Mouse (Mus musculus) CD8-positive naive resting alpha-beta T cell, adult 2 months (primary cell): ENCODE measurements at regions not wholly inside any gene's neighbourhood (a gene's known extent, or its start where the extent isn't known, plus 50 kb on each side); places are given as distances from the start of the nearest gene placed in this dataset.

Source experiments
- DNase-seq, 2 experiments: peaks; one replicate each; pipeline ENCODE4 v3.0.0; 2022; ENCODE audit warnings: low read depth in 2 of 2, low spot score in 2 of 2

DNA sequence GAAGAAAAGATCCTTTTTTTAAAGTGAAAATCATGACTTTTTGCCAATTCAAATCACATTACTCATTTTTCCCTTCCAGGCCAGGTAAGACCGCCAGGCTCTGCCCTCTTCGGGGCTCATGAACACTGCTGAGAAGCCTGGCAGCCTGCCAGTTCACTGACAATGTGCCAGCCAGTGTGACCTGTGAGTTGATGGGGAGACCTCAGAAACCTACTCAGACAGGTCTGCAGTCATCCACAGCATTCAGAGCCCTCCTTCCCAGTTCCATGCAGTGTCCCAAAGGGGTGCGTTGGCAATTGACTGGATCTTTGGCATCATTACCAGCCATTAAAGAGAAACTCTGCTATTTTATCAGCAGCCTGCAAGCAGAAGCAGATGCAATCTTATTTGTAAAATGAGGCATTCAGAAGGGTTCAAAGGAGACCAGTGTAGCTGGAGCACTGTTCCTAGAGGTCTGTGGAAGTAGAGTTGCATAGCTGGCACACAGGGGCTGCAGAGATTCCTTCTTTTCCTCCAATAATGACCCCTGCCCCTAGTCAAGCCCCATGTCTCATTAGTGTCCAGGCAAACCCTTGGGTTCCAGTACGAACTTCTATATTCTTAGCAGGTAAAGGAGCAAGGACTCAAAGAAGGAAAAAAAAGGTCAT, 384.4 kb downstream of the Rapgef2 start:
- no peak for DNase-seq

- no peak for DNase-seq
Measured at GRCm38 (mm10) chr3:78901016-78901837, 385.1 kb downstream of the Rapgef2 start.

GRCm38 (mm10) chr3:78899446-78900230, 386.7 kb downstream of the Rapgef2 start:
- DNase-seq, result no peak

DNA sequence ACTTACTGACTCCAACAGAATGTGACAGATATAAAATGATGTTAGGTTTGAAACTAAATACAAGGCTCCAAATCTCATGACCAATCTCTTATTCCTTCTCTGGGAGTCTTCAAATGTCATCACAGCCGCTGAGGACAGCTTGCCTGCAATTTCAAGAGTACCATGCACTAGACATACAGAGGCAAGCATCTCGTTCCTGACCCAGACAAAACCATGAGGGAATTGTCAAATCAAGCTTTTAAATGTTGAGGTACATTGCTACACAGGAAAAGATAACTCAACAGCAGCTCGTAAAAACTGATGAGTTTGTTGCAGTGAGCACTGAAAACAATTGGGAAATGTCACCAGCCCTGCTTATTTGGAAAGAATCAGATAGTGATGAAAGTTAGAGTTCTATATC, 397.0 kb downstream of the Rapgef2 start:
- no peak for DNase-seq

DNA sequence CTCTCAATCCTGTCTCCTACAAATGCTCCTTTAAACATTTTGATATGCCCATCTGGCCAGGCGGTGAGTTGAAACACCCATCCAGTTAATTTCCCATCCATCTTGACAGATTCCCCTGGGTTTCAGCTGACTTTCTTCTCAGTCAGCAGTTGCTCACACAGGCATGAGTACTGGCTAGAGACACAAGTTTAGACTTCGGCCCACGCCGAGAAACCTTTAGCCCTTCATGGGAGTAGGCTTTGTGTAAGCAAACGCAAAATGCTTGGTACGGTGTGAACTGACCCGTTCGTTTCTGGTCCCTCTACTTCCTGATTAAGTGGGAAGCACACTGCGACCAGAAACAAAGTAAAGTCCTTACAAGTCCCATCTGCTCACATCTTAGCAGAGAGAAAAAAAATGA, 401.6 kb downstream of the Rapgef2 start:
- DNase-seq, result no peak

- no peak for DNase-seq
Measured at GRCm38 (mm10) chr3:78884029-78884428, 402.3 kb downstream of the Rapgef2 start.

GRCm38 (mm10) chr3:78880072-78880471, 406.2 kb downstream of the Rapgef2 start:
- DNase-seq, result no peak

DNA sequence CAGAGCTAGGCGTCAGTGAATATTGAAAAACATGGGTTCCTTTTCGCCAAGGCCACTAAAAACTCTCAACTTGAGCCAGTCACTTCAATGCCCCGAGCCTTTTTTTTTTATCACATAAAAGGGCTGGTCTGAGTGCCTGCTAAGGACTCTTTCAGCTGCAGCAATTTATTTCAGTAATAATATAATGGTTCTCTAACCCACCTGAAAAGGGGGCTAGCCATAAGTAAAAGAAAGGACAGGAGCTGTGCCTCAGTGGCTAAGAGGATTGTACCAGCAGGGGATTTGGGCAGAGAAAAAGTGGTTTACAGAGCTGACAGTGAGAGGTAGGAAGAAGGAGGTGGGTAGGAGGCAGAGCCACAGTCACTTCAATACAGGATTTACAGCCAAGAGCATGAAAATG, 409.0 kb downstream of the Rapgef2 start:
- no peak for DNase-seq

DNA sequence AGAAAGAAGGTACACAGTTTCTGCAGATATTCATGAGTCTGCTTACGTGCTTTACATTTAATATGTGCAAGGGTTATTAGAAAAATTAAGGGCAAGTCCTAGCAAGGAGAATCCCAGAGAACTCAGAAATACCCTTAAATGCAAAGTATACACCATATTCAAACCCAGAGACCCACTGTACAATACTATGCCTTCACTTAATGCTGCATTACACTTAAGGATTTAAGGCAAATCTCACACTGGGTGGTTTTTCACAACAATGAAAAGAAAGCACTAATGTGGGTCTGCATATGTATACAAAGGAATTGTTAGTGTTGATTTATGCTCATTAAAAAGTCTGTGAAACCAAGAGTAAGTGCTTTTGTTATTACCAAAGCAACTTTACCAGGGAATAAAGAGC, 419.4 kb downstream of the Rapgef2 start:
- no peak for DNase-seq

GRCm38 (mm10) chr3:78866083-78866726, 420.1 kb downstream of the Rapgef2 start:
- DNase-seq, result no peak

DNA sequence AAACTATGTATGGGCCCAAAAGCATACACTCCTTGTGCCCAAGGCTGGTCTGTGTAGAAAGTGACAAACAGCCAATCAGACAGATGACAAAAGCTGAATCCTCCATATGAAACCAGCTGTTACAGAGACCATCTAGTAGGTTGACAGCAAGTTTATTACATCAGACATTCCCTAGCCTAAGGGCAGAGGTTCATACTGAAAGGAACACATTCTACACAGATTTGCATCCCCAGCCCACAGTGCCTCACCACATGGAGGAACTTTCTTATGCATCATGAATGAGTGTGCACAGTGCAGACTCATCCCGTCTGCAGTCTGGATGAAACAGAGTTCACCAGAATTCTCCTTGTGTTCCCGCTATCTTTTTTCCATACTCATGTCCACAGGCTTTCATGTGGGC, 423.3 kb downstream of the Rapgef2 start:
- DNase-seq, result no peak

DNA sequence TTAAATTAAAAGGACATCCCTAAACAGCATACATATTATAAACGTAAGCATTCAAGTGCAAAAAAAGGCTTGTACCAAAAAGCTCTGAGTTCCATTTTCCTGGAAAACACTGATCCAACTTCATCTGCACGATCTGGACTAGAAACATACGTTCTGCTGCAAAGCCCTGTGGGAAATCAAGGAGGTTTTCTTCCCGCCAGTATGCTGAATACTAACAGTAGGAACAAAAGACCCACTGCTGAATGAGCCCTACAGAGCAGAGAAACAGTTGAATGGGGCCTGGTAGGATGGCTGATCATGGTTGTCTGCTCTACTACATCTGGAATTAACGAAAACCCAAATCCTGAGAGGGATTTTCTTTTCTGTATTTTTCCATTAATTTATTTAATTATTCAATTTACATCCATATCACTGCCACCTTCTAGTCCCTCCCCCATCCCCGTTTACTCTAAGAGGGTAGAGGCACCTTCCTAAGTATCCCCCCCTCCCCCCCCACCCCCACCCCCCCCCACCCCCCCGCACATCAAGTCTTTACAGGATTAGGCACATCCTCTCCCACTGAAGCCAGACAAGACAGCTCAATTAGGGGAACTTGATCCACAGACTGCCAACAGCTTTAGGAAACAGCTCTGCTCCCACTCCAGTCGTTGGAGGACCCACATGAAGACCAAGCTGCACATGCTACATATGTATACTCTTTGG, 439.5 kb downstream of the Rapgef2 start:
- no peak for DNase-seq

DNA sequence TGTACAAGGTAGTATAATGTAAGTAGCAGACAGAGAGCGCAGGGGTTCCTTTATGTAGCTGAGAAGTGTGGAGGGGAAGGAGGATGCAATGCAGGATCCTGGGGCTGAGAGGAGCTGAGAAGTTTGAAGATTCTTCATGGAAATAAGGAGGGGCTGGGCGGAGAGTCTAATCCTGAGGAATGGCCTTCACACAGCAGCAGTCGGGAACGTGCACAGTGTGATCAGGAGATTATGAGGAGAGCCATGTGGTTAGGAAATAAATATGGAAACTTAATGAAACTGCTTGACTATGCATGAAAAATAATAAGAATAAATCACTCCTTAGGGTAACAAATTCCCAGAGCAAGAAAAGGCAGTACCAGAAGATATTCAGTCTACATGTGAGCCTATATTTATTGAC, 445.1 kb downstream of the Rapgef2 start:
- DNase-seq, result no peak

GRCm38 (mm10) chr3:78836824-78837223, 449.5 kb downstream of the Rapgef2 start:
- no peak for DNase-seq

DNA sequence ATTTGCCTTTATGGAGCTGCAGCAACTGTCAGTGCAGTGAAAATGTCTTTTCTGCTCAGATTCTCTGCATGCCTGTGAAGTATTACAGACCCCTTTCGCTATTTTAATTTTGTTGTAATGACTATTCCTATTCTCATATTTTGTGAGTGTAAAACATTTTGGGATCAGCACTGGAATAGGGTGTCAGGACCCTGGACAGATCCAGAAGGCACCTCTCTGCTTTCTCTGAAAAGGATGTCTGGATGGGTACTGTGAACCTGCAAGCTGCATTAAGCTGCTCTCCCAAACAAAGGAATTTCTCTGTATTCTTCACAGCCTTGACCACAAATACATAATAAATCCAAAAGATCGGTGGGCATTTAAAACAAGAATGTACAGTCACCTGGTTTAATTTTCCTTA, 460.8 kb downstream of the Rapgef2 start:
- no peak for DNase-seq

- no peak for DNase-seq
Measured at GRCm38 (mm10) chr3:78812425-78812824, 473.9 kb downstream of the Rapgef2 start.

GRCm38 (mm10) chr3:78810431-78811152, 475.7 kb downstream of the Rapgef2 start:
- no peak for DNase-seq

GRCm38 (mm10) chr3:78803176-78803575, 483.1 kb downstream of the Rapgef2 start:
- DNase-seq, result no peak

- no peak for DNase-seq
Measured at GRCm38 (mm10) chr3:78795951-78796455, 490.3 kb downstream of the Rapgef2 start.
